Mouse (Mus musculus) lung, adult 2 months (tissue): ENCODE results near the gene Igsf11.

Experiments
- CTCF ChIP-seq: fragments of 200-500 bp; IDR thresholded peaks from 2 replicates; pipeline ENCODE4 v1.5.1; 2011; ENCODE audit warnings: mild to moderate bottlenecking, low read length, control low read depth; ENCODE audit not compliant: insufficient read depth
- POLR2A ChIP-seq: fragments of 200-500 bp; IDR thresholded peaks from 2 replicates; pipeline ENCODE4 v1.6.1; 2011; ENCODE audit warnings: low read depth, mild to moderate bottlenecking, control low read depth, low read length, borderline replicate concordance; ENCODE audit errors: extremely low read depth

GRCm38 (mm10) chr16:39048889-39049288 lies 156.4 kb downstream of the Igsf11 start:
- TF ChIP-seq CTCF (peak; percentile 68), POLR2A (no peak)
